Mouse (Mus musculus) lung, embryonic 14.5 days (tissue): ENCODE data around the gene Gm9803. TPM values are rescaled to one million over a fixed set of nuclear protein-coding genes. Genes with fewer than 3 reads are reported as not detected.

Experiments
- ATAC-seq: fragments of 200-750 bp; cut with Nextera tagmentation; 2 replicates; pipeline ENCODE4 v1.8.0; 2017; ENCODE audit warnings: mild to moderate bottlenecking, moderate TSS enrichment, moderate library complexity; ENCODE audit not compliant: insufficient read depth
- DNase-seq: peaks from one replicate; pipeline ENCODE4 v3.0.0-alpha.2; 2015
- H3K27ac ChIP-seq: fragments of 300-500 bp; sonication (generic); 2 replicates; pipeline ENCODE4 v1.5.1; 2014; ENCODE audit warnings: low read depth, mild to moderate bottlenecking, moderate library complexity
- H3K27me3 ChIP-seq: fragments of 300-500 bp; sonication (generic); 2 replicates; pipeline ENCODE4 v1.6.1; 2014; ENCODE audit warnings: low read length, control low read depth; ENCODE audit not compliant: insufficient read depth
- H3K36me3 ChIP-seq: fragments of 300-500 bp; sonication (generic); 2 replicates; pipeline ENCODE4 v1.6.1; 2014; ENCODE audit warnings: control low read depth; ENCODE audit not compliant: insufficient read depth
- H3K4me1 ChIP-seq: fragments of 300-500 bp; sonication (generic); 2 replicates; pipeline ENCODE4 v1.6.1; 2014; ENCODE audit warnings: antibody characterized with exemption, control low read depth; ENCODE audit not compliant: insufficient read depth
- H3K4me2 ChIP-seq: fragments of 300-500 bp; sonication (generic); 2 replicates; pipeline ENCODE4 v1.6.1; 2014; ENCODE audit warnings: mild to moderate bottlenecking
- H3K4me3 ChIP-seq: fragments of 300-500 bp; sonication (generic); 2 replicates; pipeline ENCODE4 v1.5.1; 2014; ENCODE audit warnings: low read depth, low read length
- H3K9ac ChIP-seq: fragments of 300-500 bp; sonication (generic); 2 replicates; pipeline ENCODE4 v1.6.1; 2014
- H3K9me3 ChIP-seq: fragments of 300-500 bp; sonication (generic); 2 replicates; pipeline ENCODE4 v1.6.1; 2016; ENCODE audit warnings: low read depth, low read length, control low read depth
- CTCF ChIP-seq: IDR thresholded peaks from 2 replicates; pipeline ENCODE4 v1.5.1; 2016; ENCODE audit warnings: antibody characterized with exemption, low read depth
- WGBS: fragments of 180-500 bp; shearing (Covaris S2); extraction: QIAGEN DNeasy Blood & Tissue Kit; methylation state at CpG from one replicate; pipeline ENCODE4 v1.1.7; 2014; 5-methylcytosine and 5-hydroxymethylcytosine counted together
- polyA plus RNA-seq: library from polyadenylated mRNA; unstranded; fragments of >200 nt; fragmentation: Nextera tagmentation; extraction: Ambion mirVana; gene quantifications from 2 replicates; pipeline ENCODE4 v1.2.1, GENCODE M21; 2014

The Gm9803 gene
- polyA plus RNA-seq, 1 experiment from 2014 or later: 10.5 TPM

DNA sequence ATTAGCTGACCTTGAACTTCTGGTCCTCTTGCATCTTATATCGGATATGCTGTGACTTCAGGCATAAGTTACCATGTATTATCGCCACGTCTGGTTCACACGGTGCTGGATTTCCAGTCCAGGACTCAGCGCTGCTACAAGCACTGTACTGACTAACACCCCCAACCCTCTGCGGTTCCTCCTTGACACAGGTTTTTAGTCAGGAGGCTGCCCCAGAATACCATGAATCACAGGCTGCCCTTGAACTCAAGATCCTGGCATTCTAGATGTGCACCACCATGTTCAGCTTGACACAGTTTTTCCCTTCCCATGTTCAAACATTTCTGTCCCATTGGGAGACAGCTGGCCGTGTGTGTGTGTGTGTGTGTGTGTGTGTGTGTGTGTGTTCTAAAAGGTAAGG, 34.7 kb upstream of the Gm9803 start:
- no peak overlapping the region for H3K27ac ChIP-seq
- no peak overlapping the region for H3K9ac ChIP-seq
- WGBS: 74% methylated on average over 7 of the region's 7 CpGs
- no peaks in the 10 kb centered on the region for H3K9me3 ChIP-seq
- no peaks in the 10 kb centered on the region for H3K4me1 ChIP-seq
- no peak overlapping the region for H3K4me2 ChIP-seq
- H3K27me3 ChIP-seq: no peaks in the 10 kb centered on the region
- no peak for DNase-seq
- no peak for ATAC-seq
- no peak for TF ChIP-seq CTCF
- H3K36me3 ChIP-seq: 0 out of 2 replicates have a peak, but pooled peaks cover 1% of the 10 kb centered on the region
- H3K4me3 ChIP-seq: no peak overlapping the region

DNA sequence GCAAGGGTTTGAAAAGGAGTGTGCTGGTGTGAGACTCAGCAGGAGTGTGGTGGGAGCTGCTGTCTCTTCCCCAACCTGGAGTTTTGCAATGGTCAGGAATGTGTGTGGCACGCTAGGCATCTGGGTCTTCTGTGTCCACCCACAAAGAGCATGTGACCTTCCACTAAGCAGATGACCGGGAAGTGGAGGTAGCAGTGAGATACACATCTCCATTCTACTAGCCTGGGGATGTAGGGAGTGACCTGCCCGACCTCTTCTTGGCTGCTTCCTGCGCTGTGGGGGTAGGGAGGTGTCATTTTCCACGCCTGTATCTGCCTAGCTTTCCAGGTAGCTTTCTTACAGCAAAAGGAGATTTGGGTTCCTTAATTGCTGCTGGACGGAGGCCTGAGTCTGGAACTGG, 34.3 kb upstream of the Gm9803 start:
- WGBS: 28% methylated on average over 6 of the region's 6 CpGs
- no peak overlapping the region for H3K9ac ChIP-seq
- no peak overlapping the region for H3K27ac ChIP-seq

DNA sequence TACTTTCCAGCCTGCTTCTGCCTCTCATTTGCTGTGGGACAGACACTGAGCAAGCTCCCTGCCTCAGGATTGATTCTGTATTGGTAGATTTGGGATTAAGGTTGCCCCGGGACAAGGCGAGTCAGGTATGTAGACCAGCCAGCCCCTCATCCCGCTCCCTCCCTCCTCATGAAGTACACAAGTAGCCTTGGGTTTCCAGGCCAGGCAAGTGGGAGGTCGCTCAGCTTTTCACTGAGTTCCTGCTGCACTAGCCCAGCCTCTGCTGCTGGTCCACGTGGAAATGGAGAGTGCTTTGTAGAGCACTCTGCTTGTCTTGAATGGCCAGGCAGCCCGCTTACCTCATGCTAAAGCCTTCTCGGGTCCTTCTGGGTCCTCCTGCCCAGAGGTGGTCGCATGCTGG, 33.9 kb upstream of the Gm9803 start:
- ATAC-seq: no peak; the same call in 1 of the 2 replicates
- H3K4me1 ChIP-seq: no peaks in the 10 kb centered on the region
- no peak for DNase-seq
- H3K36me3 ChIP-seq: peaks cover 10% of the 10 kb centered on the region
- no peaks in the 10 kb centered on the region for H3K9me3 ChIP-seq
- no peak overlapping the region for H3K4me3 ChIP-seq
- 58% methylated on average over 8 of the region's 8 CpGs for WGBS
- no peak for TF ChIP-seq CTCF
- no peaks in the 10 kb centered on the region for H3K27me3 ChIP-seq
- H3K9ac ChIP-seq: no peak overlapping the region
- H3K4me2 ChIP-seq: no peak overlapping the region
- H3K27ac ChIP-seq: no peak overlapping the region

More for the DNA sequence above, 34.3 kb upstream of the Gm9803 start:
- Histone ChIP-seq H3K4me2 (no peak overlapping the region), H3K4me1 (no peaks in the 10 kb centered on the region), H3K9me3 (no peaks in the 10 kb centered on the region), H3K4me3 (no peak overlapping the region), H3K36me3 (peaks cover 6% of the 10 kb centered on the region; the same call in 1 of the 2 replicates), H3K27me3 (no peaks in the 10 kb centered on the region)
- DNase-seq (peak; percentile 11), ATAC-seq (peak; percentile 47; the same call in 1 of the 2 replicates)
- TF ChIP-seq CTCF: no peak

DNA sequence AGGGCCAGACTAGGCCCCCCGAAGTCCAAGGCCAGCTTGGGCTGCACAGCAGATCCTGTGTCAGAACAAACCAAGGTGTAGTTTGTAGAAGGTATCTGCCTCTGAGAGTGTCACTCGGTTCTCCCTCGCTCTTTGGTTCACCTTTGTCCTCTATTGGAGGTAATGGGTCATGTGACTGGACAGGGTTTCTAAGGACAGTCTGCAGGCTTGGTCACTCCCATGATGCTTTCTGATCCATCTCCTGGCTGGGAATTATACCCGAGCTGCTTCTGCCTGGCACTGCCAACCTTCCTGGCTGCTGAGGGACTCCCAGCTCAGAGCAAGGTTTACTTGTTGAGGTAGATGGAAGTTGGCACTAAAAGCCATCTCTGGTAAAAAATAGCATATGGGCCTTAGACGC, 33.0 kb upstream of the Gm9803 start:
- 75% methylated on average over 5 of the region's 5 CpGs for WGBS
- TF ChIP-seq CTCF: no peak
- DNase-seq: no peak
- H3K27me3 ChIP-seq: no peaks in the 10 kb centered on the region
- no peak for ATAC-seq
- H3K9ac ChIP-seq: no peak overlapping the region
- no peaks in the 10 kb centered on the region for H3K4me1 ChIP-seq
- H3K36me3 ChIP-seq: peaks cover 18% of the 10 kb centered on the region
- H3K9me3 ChIP-seq: no peaks in the 10 kb centered on the region
- H3K27ac ChIP-seq: no peak overlapping the region
- H3K4me3 ChIP-seq: no peak overlapping the region
- H3K4me2 ChIP-seq: no peak overlapping the region

DNA sequence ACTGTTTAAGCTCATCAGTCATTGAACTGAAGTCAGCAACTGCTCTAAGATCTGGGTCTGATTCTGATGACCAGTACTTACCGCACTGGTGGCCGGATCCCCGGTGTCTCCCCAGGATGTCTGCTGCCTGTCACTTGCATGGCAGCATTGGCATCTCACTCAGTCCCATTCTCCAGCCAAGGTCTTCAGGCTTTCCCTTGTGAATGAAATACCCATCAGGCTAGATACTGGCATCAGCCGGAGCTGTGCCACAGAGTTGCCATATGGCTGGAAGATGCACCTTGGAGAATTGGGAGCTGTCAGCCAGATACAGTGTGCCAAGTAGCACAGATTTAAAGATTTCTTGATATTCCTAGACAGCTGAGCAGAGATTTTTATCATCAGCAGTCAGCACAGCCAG, 21.3 kb upstream of the Gm9803 start:
- Histone ChIP-seq H3K9me3 (no peaks in the 10 kb centered on the region), H3K4me3 (no peak overlapping the region), H3K4me1 (no peaks in the 10 kb centered on the region), H3K9ac (no peak overlapping the region), H3K27ac (no peak overlapping the region), H3K4me2 (no peak overlapping the region), H3K27me3 (no peaks in the 10 kb centered on the region), H3K36me3 (peaks cover 48% of the 10 kb centered on the region)
- WGBS: 97% methylated on average over 4 of the region's 4 CpGs
- DNase-seq (no peak), ATAC-seq (no peak)
- no peak for TF ChIP-seq CTCF

DNA sequence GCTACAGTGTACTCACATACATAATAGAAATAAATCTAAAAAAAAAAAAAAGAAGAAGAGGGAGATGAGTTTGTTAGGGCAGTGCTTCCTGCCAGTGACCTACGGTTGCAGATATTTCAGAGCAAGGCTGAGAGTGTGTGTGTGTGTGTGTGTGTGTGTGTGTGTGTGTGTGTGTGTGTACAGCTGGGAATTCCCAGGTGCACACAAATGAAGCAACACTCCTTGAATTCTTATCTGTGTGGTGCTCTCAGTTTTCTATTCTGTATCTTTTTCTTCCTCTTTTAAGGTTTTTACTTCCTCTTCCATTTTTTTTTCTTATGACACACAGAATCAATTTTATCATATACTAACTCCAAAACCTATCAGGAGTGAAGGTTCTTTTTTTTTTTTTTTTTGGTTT, 19.6 kb upstream of the Gm9803 start:
- Histone ChIP-seq H3K27ac (no peak overlapping the region), H3K27me3 (no peaks in the 10 kb centered on the region), H3K4me2 (no peak overlapping the region), H3K9ac (no peak overlapping the region), H3K36me3 (peaks cover 32% of the 10 kb centered on the region), H3K9me3 (no peaks in the 10 kb centered on the region), H3K4me1 (no peaks in the 10 kb centered on the region), H3K4me3 (no peak overlapping the region)
- ATAC-seq (no peak), DNase-seq (no peak)
- TF ChIP-seq CTCF: no peak
- WGBS: 67% methylated on average over 1 of the region's 1 CpGs

DNA sequence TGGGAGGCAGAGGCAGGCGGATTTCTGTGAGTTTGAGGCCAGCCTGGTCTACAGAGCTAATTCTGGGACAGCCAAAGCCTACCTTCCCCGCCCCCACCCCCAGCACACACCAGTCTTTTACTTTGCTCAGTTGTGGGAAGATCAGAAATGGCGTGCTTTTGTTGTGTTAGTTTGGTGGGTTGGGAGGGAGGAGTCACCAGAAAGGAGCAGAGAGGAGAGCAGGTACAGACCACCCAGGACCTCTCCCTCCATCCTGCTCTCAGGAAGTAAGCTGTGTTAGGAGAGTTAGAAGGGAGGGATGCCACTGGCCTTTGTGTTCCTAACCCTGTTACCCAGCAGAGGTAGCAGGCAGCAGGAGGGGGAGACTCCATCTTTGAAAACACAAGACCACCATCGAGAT, 16.8 kb upstream of the Gm9803 start:
- ATAC-seq (no peak), DNase-seq (no peak)
- no peak overlapping the region for H3K9ac ChIP-seq
- no peak for TF ChIP-seq CTCF
- H3K36me3 ChIP-seq: peaks cover 42% of the 10 kb centered on the region
- H3K4me3 ChIP-seq: no peak overlapping the region
- H3K27ac ChIP-seq: no peak overlapping the region
- no peaks in the 10 kb centered on the region for H3K4me1 ChIP-seq
- H3K9me3 ChIP-seq: no peaks in the 10 kb centered on the region
- H3K4me2 ChIP-seq: no peak overlapping the region
- H3K27me3 ChIP-seq: no peaks in the 10 kb centered on the region
- 62% methylated on average over 4 of the region's 4 CpGs for WGBS

DNA sequence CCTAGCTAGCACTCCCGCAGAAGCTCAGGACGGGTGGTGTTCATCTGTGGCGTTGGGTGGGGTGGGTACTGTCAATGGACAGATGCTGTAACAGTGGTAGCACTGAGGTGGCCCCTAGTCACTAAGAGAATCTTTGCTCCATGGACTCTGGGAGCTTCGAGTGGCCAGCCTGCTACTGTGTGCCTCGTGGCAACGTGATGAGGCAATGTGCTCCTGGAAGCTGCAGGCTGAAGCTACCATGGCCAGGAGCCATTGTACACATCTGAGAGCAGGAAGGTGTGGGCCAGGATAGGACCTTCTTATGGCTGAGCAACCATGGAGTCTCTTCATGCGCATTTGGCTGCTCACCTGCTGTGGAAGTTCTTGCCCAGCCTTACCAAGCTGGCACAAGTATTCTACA, 14.7 kb upstream of the Gm9803 start:
- H3K4me1 ChIP-seq: no peaks in the 10 kb centered on the region
- H3K27ac ChIP-seq: no peak overlapping the region
- H3K4me2 ChIP-seq: no peak overlapping the region
- ATAC-seq: no peak
- H3K9me3 ChIP-seq: no peaks in the 10 kb centered on the region
- peaks cover 61% of the 10 kb centered on the region for H3K36me3 ChIP-seq
- 91% methylated on average over 7 of the region's 7 CpGs for WGBS
- no peak for DNase-seq
- no peak for TF ChIP-seq CTCF
- H3K9ac ChIP-seq: no peak overlapping the region
- H3K4me3 ChIP-seq: no peak overlapping the region
- H3K27me3 ChIP-seq: no peaks in the 10 kb centered on the region
